Mouse (Mus musculus): ENCODE results near the gene Trip12. TPM values are rescaled to one million over a fixed set of nuclear protein-coding genes. Genes with fewer than 3 reads are reported as not detected.

Gene Trip12
- polyA plus RNA-seq, 1 experiment from 2014 or later: 87.2 TPM

GRCm38 (mm10) chr1:84881248-84882065, 41.1 kb upstream of the Trip12 start:
- Histone ChIP-seq H3K27me3 (ENCODE audit: control insufficient read depth, insufficient read depth, low read length) (no peaks in the 10 kb centered on the region), H3K27ac (ENCODE audit: low read length) (no peak overlapping the region), H3K4me1 (ENCODE audit: control insufficient read depth, insufficient read depth, low read length) (no peaks in the 10 kb centered on the region), H3K4me2 (replicated peaks; ENCODE audit: low read depth, low read length) (no peak overlapping the region), H3K4me3 (ENCODE audit: low read depth, low read length) (no peak overlapping the region), H3K9ac (replicated peaks; ENCODE audit: low read depth, low read length) (no peak overlapping the region), H3K9me3 (ENCODE audit: control insufficient read depth, low read depth, low read length) (no peaks in the 10 kb centered on the region), H3K36me3 (ENCODE audit: control insufficient read depth, insufficient read depth, low read length) (no peaks in the 10 kb centered on the region)
- no peak for ATAC-seq (ENCODE audit: insufficient number of reproducible peaks, insufficient read depth, low FRiP score, low read depth)
- 77% methylated on average over 11 of the region's 11 CpGs for WGBS

- Histone ChIP-seq H3K9me3 (ENCODE audit: control insufficient read depth, low read depth, low read length) (no peaks in the 10 kb centered on the region), H3K9ac (replicated peaks; ENCODE audit: low read depth, low read length) (no peak overlapping the region), H3K4me3 (ENCODE audit: low read depth, low read length) (no peak overlapping the region), H3K4me2 (replicated peaks; ENCODE audit: low read depth, low read length) (no peak overlapping the region), H3K27me3 (ENCODE audit: control insufficient read depth, insufficient read depth, low read length) (no peaks in the 10 kb centered on the region), H3K27ac (ENCODE audit: low read length) (no peak overlapping the region), H3K4me1 (ENCODE audit: control insufficient read depth, insufficient read depth, low read length) (no peaks in the 10 kb centered on the region), H3K36me3 (ENCODE audit: control insufficient read depth, insufficient read depth, low read length) (no peaks in the 10 kb centered on the region)
- WGBS: 93% methylated on average over 8 of the region's 8 CpGs
- ATAC-seq (ENCODE audit: insufficient number of reproducible peaks, insufficient read depth, low FRiP score, low read depth): no peak
These were observed 39.3 kb upstream of the Trip12 start for GRCm38 (mm10) chr1:84879571-84880120.

- H3K36me3 ChIP-seq (ENCODE audit: control insufficient read depth, insufficient read depth, low read length): no peaks in the 10 kb centered on the region
- no peaks in the 10 kb centered on the region for H3K27me3 ChIP-seq (ENCODE audit: control insufficient read depth, insufficient read depth, low read length)
- no peak for ATAC-seq (ENCODE audit: insufficient number of reproducible peaks, insufficient read depth, low FRiP score, low read depth)
- H3K4me1 ChIP-seq (ENCODE audit: control insufficient read depth, insufficient read depth, low read length): no peaks in the 10 kb centered on the region
- H3K4me3 ChIP-seq (ENCODE audit: low read depth, low read length): no peak overlapping the region
- H3K9ac ChIP-seq (replicated peaks; ENCODE audit: low read depth, low read length): no peak overlapping the region
- H3K4me2 ChIP-seq (replicated peaks; ENCODE audit: low read depth, low read length): no peak overlapping the region
- 83% methylated on average over 2 of the region's 2 CpGs for WGBS
- no peak overlapping the region for H3K27ac ChIP-seq (ENCODE audit: low read length)
- H3K9me3 ChIP-seq (ENCODE audit: control insufficient read depth, low read depth, low read length): no peaks in the 10 kb centered on the region
These were observed 37.3 kb upstream of the Trip12 start for GRCm38 (mm10) chr1:84877590-84877989.

- Histone ChIP-seq H3K9me3 (ENCODE audit: control insufficient read depth, low read depth, low read length) (no peaks in the 10 kb centered on the region), H3K36me3 (ENCODE audit: control insufficient read depth, insufficient read depth, low read length) (no peaks in the 10 kb centered on the region), H3K27ac (ENCODE audit: low read length) (no peak overlapping the region), H3K4me1 (ENCODE audit: control insufficient read depth, insufficient read depth, low read length) (no peaks in the 10 kb centered on the region), H3K4me3 (ENCODE audit: low read depth, low read length) (no peak overlapping the region), H3K27me3 (ENCODE audit: control insufficient read depth, insufficient read depth, low read length) (no peaks in the 10 kb centered on the region), H3K4me2 (replicated peaks; ENCODE audit: low read depth, low read length) (no peak overlapping the region), H3K9ac (replicated peaks; ENCODE audit: low read depth, low read length) (no peak overlapping the region)
- ATAC-seq (ENCODE audit: insufficient number of reproducible peaks, insufficient read depth, low FRiP score, low read depth): no peak
- 73% methylated on average over 4 of the region's 4 CpGs for WGBS
These were observed 32.6 kb upstream of the Trip12 start for GRCm38 (mm10) chr1:84872939-84873338.

- whole genome bisulfite sequencing: 21% methylated on average over 3 of the region's 3 CpGs
- H3K9ac ChIP-seq (replicated peaks; ENCODE audit: low read depth, low read length): no peak overlapping the region
- H3K9me3 ChIP-seq (ENCODE audit: control insufficient read depth, low read depth, low read length): no peaks in the 10 kb centered on the region
- ATAC-seq (ENCODE audit: insufficient number of reproducible peaks, insufficient read depth, low FRiP score, low read depth): no peak
- no peaks in the 10 kb centered on the region for H3K27me3 ChIP-seq (ENCODE audit: control insufficient read depth, insufficient read depth, low read length)
- H3K27ac ChIP-seq (ENCODE audit: low read length): no peak overlapping the region
- H3K36me3 ChIP-seq (ENCODE audit: control insufficient read depth, insufficient read depth, low read length): no peaks in the 10 kb centered on the region
- no peak overlapping the region for H3K4me3 ChIP-seq (ENCODE audit: low read depth, low read length)
- no peaks in the 10 kb centered on the region for H3K4me1 ChIP-seq (ENCODE audit: control insufficient read depth, insufficient read depth, low read length)
- no peak overlapping the region for H3K4me2 ChIP-seq (replicated peaks; ENCODE audit: low read depth, low read length)
These were observed 31.8 kb upstream of the Trip12 start for GRCm38 (mm10) chr1:84872105-84872504.

- Histone ChIP-seq H3K4me3 (ENCODE audit: low read depth, low read length) (no peak overlapping the region), H3K4me1 (ENCODE audit: control insufficient read depth, insufficient read depth, low read length) (no peaks in the 10 kb centered on the region), H3K27me3 (ENCODE audit: control insufficient read depth, insufficient read depth, low read length) (no peaks in the 10 kb centered on the region), H3K36me3 (ENCODE audit: control insufficient read depth, insufficient read depth, low read length) (no peaks in the 10 kb centered on the region), H3K9ac (replicated peaks; ENCODE audit: low read depth, low read length) (no peak overlapping the region), H3K27ac (ENCODE audit: low read length) (no peak overlapping the region), H3K9me3 (ENCODE audit: control insufficient read depth, low read depth, low read length) (no peaks in the 10 kb centered on the region), H3K4me2 (replicated peaks; ENCODE audit: low read depth, low read length) (no peak overlapping the region)
- ATAC-seq (ENCODE audit: insufficient number of reproducible peaks, insufficient read depth, low FRiP score, low read depth): no peak
- WGBS: 54% methylated on average over 6 of the region's 6 CpGs
These were observed 30.8 kb upstream of the Trip12 start for GRCm38 (mm10) chr1:84871131-84871530.

- Histone ChIP-seq H3K9me3 (ENCODE audit: control insufficient read depth, low read depth, low read length) (no peaks in the 10 kb centered on the region), H3K27me3 (ENCODE audit: control insufficient read depth, insufficient read depth, low read length) (no peaks in the 10 kb centered on the region), H3K36me3 (ENCODE audit: control insufficient read depth, insufficient read depth, low read length) (no peaks in the 10 kb centered on the region), H3K27ac (ENCODE audit: low read length) (no peak overlapping the region), H3K4me2 (replicated peaks; ENCODE audit: low read depth, low read length) (no peak overlapping the region), H3K4me1 (ENCODE audit: control insufficient read depth, insufficient read depth, low read length) (no peaks in the 10 kb centered on the region), H3K4me3 (ENCODE audit: low read depth, low read length) (no peak overlapping the region), H3K9ac (replicated peaks; ENCODE audit: low read depth, low read length) (no peak overlapping the region)
- 44% methylated on average over 7 of the region's 7 CpGs for WGBS
- peak; percentile 50; the same call in 1 of the 2 replicates for ATAC-seq (ENCODE audit: insufficient number of reproducible peaks, insufficient read depth, low FRiP score, low read depth)
These were observed 29.2 kb upstream of the Trip12 start for GRCm38 (mm10) chr1:84869498-84869897.

- Histone ChIP-seq H3K27ac (ENCODE audit: low read length) (no peak overlapping the region), H3K9me3 (ENCODE audit: control insufficient read depth, low read depth, low read length) (no peaks in the 10 kb centered on the region), H3K4me1 (ENCODE audit: control insufficient read depth, insufficient read depth, low read length) (no peaks in the 10 kb centered on the region), H3K36me3 (ENCODE audit: control insufficient read depth, insufficient read depth, low read length) (no peaks in the 10 kb centered on the region), H3K9ac (replicated peaks; ENCODE audit: low read depth, low read length) (no peak overlapping the region), H3K27me3 (ENCODE audit: control insufficient read depth, insufficient read depth, low read length) (no peaks in the 10 kb centered on the region), H3K4me2 (replicated peaks; ENCODE audit: low read depth, low read length) (no peak overlapping the region), H3K4me3 (ENCODE audit: low read depth, low read length) (no peak overlapping the region)
- 76% methylated on average over 4 of the region's 4 CpGs for WGBS
- no peak for ATAC-seq (ENCODE audit: insufficient number of reproducible peaks, insufficient read depth, low FRiP score, low read depth)
These were observed 28.5 kb upstream of the Trip12 start for GRCm38 (mm10) chr1:84868841-84869240.
